Comparison of ENCODE assay signal across 21 mouse cellular contexts in genomic region chr5:131315016-131315415, GRCm38 (mm10). TPM values are rescaled to one million over a fixed set of nuclear protein-coding genes. Genes with fewer than 3 reads are reported as not detected.
DNase-seq lines count a peak whose midpoint lies in the region; TF ChIP-seq lines count a peak whose summit lies in the region.
"Had no signal": no experiment of that assay in that cellular context is flagged by ENCODE, and none has a peak within 500 bp of the region (broad histone marks: within the 10 kb centered on the region; RNA-seq: fewer than 3 reads in every experiment).

No protein-coding gene starts in this region.

- H3K4me3 ChIP-seq in layer of hippocampus, adult 2 months: no peak overlapping the region
- H3K4me3 ChIP-seq: embryonic facial prominence, embryonic 15.5 days; heart, adult 2 months; hindbrain, embryonic 12.5 days; midbrain, embryonic 10.5 days; myocyte; neural tube, embryonic 13.5 days; stomach, embryonic 15.5 days had no signal

- no peak for TF ChIP-seq CTCF in layer of hippocampus, adult 2 months (conservative IDR thresholded peaks at IDR 0.05)

- no peak overlapping the region for H3K27ac ChIP-seq in layer of hippocampus, adult 2 months
- H3K27ac ChIP-seq: embryonic facial prominence, embryonic 15.5 days; heart, adult 2 months; hindbrain, embryonic 12.5 days; midbrain, embryonic 10.5 days; neural tube, embryonic 13.5 days; stomach, embryonic 15.5 days had no signal

- intact Hi-C loops in left cerebral cortex, postnatal 25 days (cut with DNase I): no loop called here

- peak; percentile 24 to 25 for DNase-seq in left cerebral cortex, adult 18-20 months (ENCODE audit: low spot score in 2 of 2)
- no peak for DNase-seq in left cerebral cortex, adult 11 months (ENCODE audit: low spot score)
- peak; percentile 2 to 3 for DNase-seq in urinary bladder, adult 18-20 months (ENCODE audit: low spot score in 2 of 2)
- no peak for DNase-seq in urinary bladder, postnatal 4 days (ENCODE audit: low spot score in 2 of 2)
- DNase-seq in left cerebral cortex, postnatal 25 days (ENCODE audit: low spot score in 2 of 2): peak; percentile 21 to 55
- DNase-seq in thymus, postnatal 25 days: no peak
- DNase-seq in layer of hippocampus, adult 2 months (ENCODE audit: low spot score in 2 of 2): no peak
- DNase-seq: adrenal gland, postnatal 25 days; cerebellum, adult 9-10 months; gastrocnemius, postnatal 25 days; heart, adult 2 months; kidney, adult 11 months; kidney, postnatal 4 days; liver, postnatal 0 days; thymus, postnatal 36 days had no signal

RNA-seq across cellular contexts. Expression of gene Galnt17, which starts 6.7 kb away (rescaled TPM):
- total RNA-seq in left cerebral cortex, adult 18-20 months (2021): 10 to 100 TPM; 32.3 to 35.2 TPM
- total RNA-seq in left cerebral cortex, postnatal 25 days (2021): 10 to 100 TPM; 36.0 to 36.2 TPM
- total RNA-seq in layer of hippocampus, adult 2 months (2021): 100 to 1,000 TPM; 125 to 135 TPM

Comparison
In these comparisons a context has a peak if more than half of its experiments do, and no peak if none do; other contexts are left out.
1. DNase-seq: peak in left cerebral cortex, adult 18-20 months (2 of 2), urinary bladder, adult 18-20 months (2 of 2) and left cerebral cortex, postnatal 25 days (2 of 2); none in left cerebral cortex, adult 11 months (single experiment), urinary bladder, postnatal 4 days (0 of 2), thymus, postnatal 25 days (single experiment) and layer of hippocampus, adult 2 months (0 of 2).